Mouse (Mus musculus): Measurements from ENCODE around the gene Sec14l2. TPM values are rescaled to one million over a fixed set of nuclear protein-coding genes. Genes with fewer than 3 reads are reported as not detected.

The Sec14l2 gene
- total and polyA plus RNA-seq, 3 experiments, result 16.7 to 24.2 (median 21.5) TPM

GRCm38 (mm10) chr11:4096054-4096984 is 26.9 kb downstream of the Sec14l2 start (continued):
- TF ChIP-seq GABPA (IDR thresholded peaks at IDR 0.05; ENCODE audit: insufficient replicate concordance, low read depth, low read length) (peak; percentile 87; the same call in 1 of the 2 replicates), NRF1 (IDR thresholded peaks at IDR 0.05; ENCODE audit: low read depth, low read length) (peak; percentile 79), KAT2A (IDR thresholded peaks at IDR 0.05; ENCODE audit: insufficient replicate concordance, low read length) (peak; percentile 99), RAD21 (IDR thresholded peaks at IDR 0.05; ENCODE audit: low read depth, low read length) (no peak), USF2 (conservative IDR thresholded peaks at IDR 0.05; ENCODE audit: low read depth, low read length) (peak; percentile 95), NELFE (IDR thresholded peaks at IDR 0.05; ENCODE audit: low read depth, low read length) (peak; percentile 96), MEF2A (IDR thresholded peaks at IDR 0.05; ENCODE audit: borderline replicate concordance, low read depth, low read length) (peak; percentile 79), BHLHE40 (IDR thresholded peaks at IDR 0.05; ENCODE audit: low read depth, low read length) (peak; percentile 75; the same call in 1 of the 2 replicates), TCF12 (IDR thresholded peaks at IDR 0.05; ENCODE audit: low read depth, low read length) (peak; percentile 95), ZNF384 (IDR thresholded peaks at IDR 0.05; ENCODE audit: low read depth, low read length) (no peak)

DNA sequence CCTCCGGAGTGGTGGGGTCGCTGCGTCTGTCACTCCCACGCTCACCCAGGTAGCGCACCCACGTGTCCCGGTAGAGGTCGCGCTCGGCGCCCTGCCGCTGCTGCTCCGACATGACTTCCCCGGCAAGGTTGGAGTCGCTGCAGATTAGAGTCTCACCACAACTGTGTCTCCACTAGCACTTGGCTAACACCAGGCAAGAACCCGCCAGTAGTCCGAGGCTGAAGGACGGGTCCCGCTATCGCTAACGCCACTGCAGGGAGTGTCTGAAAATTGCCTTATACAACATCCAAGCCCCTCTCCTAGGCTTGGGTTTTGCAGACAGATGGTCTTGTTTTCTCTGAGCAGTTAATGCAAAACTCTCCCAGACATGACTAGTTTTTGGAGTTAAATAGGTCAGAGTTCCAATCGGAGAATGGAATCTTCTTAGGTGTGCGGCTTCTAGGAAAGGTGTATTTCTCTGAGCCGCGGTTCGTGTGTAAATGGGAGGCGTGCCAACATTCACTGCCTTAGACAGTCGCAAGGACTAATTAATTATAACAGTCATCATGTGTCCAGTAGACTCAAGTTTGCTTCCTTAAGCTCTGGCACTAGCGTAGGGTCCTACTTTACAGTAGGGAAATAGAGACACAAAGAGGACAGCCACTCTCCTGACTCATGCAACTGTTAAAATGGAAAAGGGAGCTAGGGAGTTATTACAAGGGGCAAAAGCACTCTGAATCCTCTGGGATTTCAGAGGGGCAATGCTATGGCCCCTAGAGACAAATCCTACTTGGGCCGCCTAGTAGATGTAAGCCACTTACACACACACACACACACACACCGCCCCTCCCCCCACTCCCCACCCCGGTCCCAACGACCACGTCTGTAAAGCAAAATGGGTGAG is 27.8 kb downstream of the Sec14l2 start, which contains the start of gene Mtfp1:
Mtfp1 (minus strand) TSS at position 275 of the 883 bp plus-strand sequence.
- Histone ChIP-seq H3K79me2 (replicated peaks; ENCODE audit: control insufficient read depth, extremely low read depth, insufficient read depth, poor library complexity, severe bottlenecking) (no peaks in the 10 kb centered on the region), H3K4me2 (ENCODE audit: insufficient read depth, low read depth, poor library complexity, severe bottlenecking) (peak within 1 kb of the TSS; percentile 78), H3K27me3 (replicated peaks) (no peaks in the 10 kb centered on the region), H3K4me1 (ENCODE audit: control insufficient read depth in 1 of 2, insufficient read depth in 2 of 2) (peaks cover 11 to 30% of the 10 kb centered on the region in 2 experiments), H3K9me3 (replicated peaks; ENCODE audit: low read length) (peaks cover 16% of the 10 kb centered on the region), H3K9ac (ENCODE audit: insufficient read depth, low read depth) (peak within 1 kb of the TSS; percentile 56), H3K36me3 (replicated peaks in 1 of 2; ENCODE audit: control insufficient read depth in 1 of 2, insufficient read depth in 1 of 2, low read length in 1 of 2) (peaks cover 23 to 58% of the 10 kb centered on the region in 2 experiments), H3K27ac (ENCODE audit: insufficient read depth, low read depth) (peak within 1 kb of the TSS; percentile 60), H3K4me3 (replicated peaks in 1 of 3; ENCODE audit: low read depth in 2 of 3, low read length in 2 of 3, poor library complexity in 1 of 3) (peak within 1 kb of the TSS; percentile 67 to 68 (median 68))
- in situ Hi-C loops (cut with MboI; ENCODE audit: low pct_ligation_motif_present, low pct_unique_long_range_greater_than_20kb, low sequenced_read_pairs), result no loop called here
- DNase-seq (ENCODE audit: extremely low read depth), result peak; percentile 68
- dilution Hi-C loops (cut with MboI; ENCODE audit: extremely low pct_ligation_motif_present, extremely low pct_unique_long_range_greater_than_20kb, low sequenced_read_pairs), result no loop called here
- TF ChIP-seq POLR2A (IDR thresholded peaks at IDR 0.05; ENCODE audit: low read depth, low read length), result peak; percentile 69
- peak; percentile 24; the same call in 1 of the 2 replicates for TF ChIP-seq EP300 (IDR thresholded peaks at IDR 0.05; ENCODE audit: low read length)
- peak; percentile 6; the same call in 1 of the 2 replicates for TF ChIP-seq MEF2A (IDR thresholded peaks at IDR 0.05; ENCODE audit: borderline replicate concordance, low read depth, low read length)
- no peak; the same call in 1 of the 2 replicates for TF ChIP-seq RAD21 (IDR thresholded peaks at IDR 0.05; ENCODE audit: low read depth, low read length)
- 0 out of 2 replicates have a peak, but pooled peaks have one; percentile 36 for TF ChIP-seq UBTF (IDR thresholded peaks at IDR 0.05; ENCODE audit: low read depth, low read length)
- TF ChIP-seq ELF1 (IDR thresholded peaks at IDR 0.05; ENCODE audit: low read depth, low read length), result peak; percentile 32; the same call in 1 of the 2 replicates
- peak; percentile 86 for TF ChIP-seq MAX (IDR thresholded peaks at IDR 0.05; ENCODE audit: low read length)
- no peak for TF ChIP-seq PAX5 (IDR thresholded peaks at IDR 0.05; ENCODE audit: low read length)
- TF ChIP-seq JUND (conservative IDR thresholded peaks at IDR 0.05; ENCODE audit: low read depth, low read length), result no peak
- peak; percentile 73; the same call in 1 of the 2 replicates for TF ChIP-seq MAZ (IDR thresholded peaks at IDR 0.05; ENCODE audit: low read depth, low read length)
- peak; percentile 46; the same call in 1 of the 2 replicates for TF ChIP-seq NELFE (IDR thresholded peaks at IDR 0.05; ENCODE audit: low read depth, low read length)
- peak; percentile 96 for TF ChIP-seq MXI1 (IDR thresholded peaks at IDR 0.05; ENCODE audit: low read depth, low read length)
- no peak for TF ChIP-seq NRF1 (IDR thresholded peaks at IDR 0.05; ENCODE audit: low read depth, low read length)
- no peak; the same call in 1 of the 2 replicates for TF ChIP-seq TBP (conservative IDR thresholded peaks at IDR 0.05; ENCODE audit: low read depth, low read length)
- TF ChIP-seq ZNF384 (IDR thresholded peaks at IDR 0.05; ENCODE audit: low read depth, low read length), result no peak
- TF ChIP-seq GABPA (IDR thresholded peaks at IDR 0.05; ENCODE audit: insufficient replicate concordance, low read depth, low read length), result no peak
- TF ChIP-seq MYC (IDR thresholded peaks at IDR 0.05; ENCODE audit: low read depth, low read length), result peak; percentile 82
- 0 out of 2 replicates have a peak, but pooled peaks have one; percentile 14 for TF ChIP-seq BHLHE40 (IDR thresholded peaks at IDR 0.05; ENCODE audit: low read depth, low read length)
- no peak for TF ChIP-seq POLR2AphosphoS2 (IDR thresholded peaks at IDR 0.05; ENCODE audit: low read depth, low read length)
- no peak for TF ChIP-seq MAFK (IDR thresholded peaks at IDR 0.05; ENCODE audit: insufficient replicate concordance, low read length)
- TF ChIP-seq USF2 (conservative IDR thresholded peaks at IDR 0.05; ENCODE audit: low read depth, low read length), result peak; percentile 26
- peak; percentile 51 for TF ChIP-seq USF1 (IDR thresholded peaks at IDR 0.05; ENCODE audit: low read depth, low read length)
- TF ChIP-seq RCOR1 (conservative IDR thresholded peaks at IDR 0.05; ENCODE audit: low read depth, low read length), result no peak
- no peak for TF ChIP-seq SMC3 (IDR thresholded peaks at IDR 0.05; ENCODE audit: low read depth, low read length)
- TF ChIP-seq TCF12 (IDR thresholded peaks at IDR 0.05; ENCODE audit: low read depth, low read length), result peak; percentile 49; the same call in 1 of the 2 replicates
- peak; percentile 43; the same call in 1 of the 2 replicates for TF ChIP-seq CHD2 (IDR thresholded peaks at IDR 0.05; ENCODE audit: low read length)
- peak; percentile 65; the same call in 1 of the 2 replicates for TF ChIP-seq ZMIZ1 (IDR thresholded peaks at IDR 0.05; ENCODE audit: low read depth, low read length)
- peak; percentile 58 for TF ChIP-seq HCFC1 (IDR thresholded peaks at IDR 0.05; ENCODE audit: low read depth, low read length)

Measured in CH12.LX (cell line).